Mouse (Mus musculus): Measurements from ENCODE around the gene Pard3. TPM values are rescaled to one million over a fixed set of nuclear protein-coding genes. Genes with fewer than 3 reads are reported as not detected.
A peak's percentile ranks its signal among the peaks of the same experiment; 100 is the strongest.

Gene Pard3
- polyA plus RNA-seq, 1 experiment from 2014 or later, result 12.7 TPM

DNA sequence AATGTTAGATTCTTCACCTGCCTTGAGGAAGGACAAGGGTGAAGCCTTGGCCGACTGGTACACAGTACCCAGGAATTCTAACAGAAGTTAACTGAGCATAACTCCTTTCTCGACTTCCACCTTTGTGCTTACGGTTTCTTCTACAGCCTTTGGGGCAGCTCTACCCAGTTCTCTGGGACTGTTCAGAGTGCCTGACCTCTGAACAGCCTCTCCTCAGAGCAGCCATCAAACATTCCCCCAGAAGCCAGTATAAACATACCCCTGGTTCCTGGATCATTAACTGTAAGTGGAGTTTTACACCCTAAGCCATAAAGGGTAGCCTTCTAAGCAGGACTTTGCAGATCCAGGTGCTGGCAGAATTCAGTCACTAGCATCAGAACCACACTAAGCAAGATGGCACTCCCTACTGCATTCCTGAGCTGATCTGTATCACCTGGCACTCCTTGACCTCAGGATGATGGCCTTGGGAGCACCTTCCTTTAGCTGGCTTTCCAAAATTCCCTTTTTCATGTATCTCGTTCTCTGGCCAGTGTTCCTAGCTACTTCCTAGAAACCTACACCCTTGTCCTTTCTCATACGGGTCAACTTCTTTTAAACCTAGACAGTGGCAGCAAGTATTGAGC, 374.0 kb downstream of the Pard3 start:
- H3K9ac ChIP-seq (ENCODE audit: low read length), result no peak overlapping the region
- 87% methylated on average over 5 of the region's 5 CpGs for WGBS
- H3K36me3 ChIP-seq (ENCODE audit: control insufficient read depth, insufficient read depth), result peaks cover 2% of the 10 kb centered on the region; the same call in 1 of the 2 replicates
- no peak overlapping the region for H3K4me2 ChIP-seq (ENCODE audit: low read depth, low read length)
- H3K27me3 ChIP-seq (ENCODE audit: control insufficient read depth, insufficient read depth, low read length), result no peaks in the 10 kb centered on the region
- no peak overlapping the region for H3K4me3 ChIP-seq (ENCODE audit: low read length)
- peaks cover 30% of the 10 kb centered on the region for H3K4me1 ChIP-seq (ENCODE audit: control insufficient read depth, insufficient read depth, low read length)
- no peak for ATAC-seq (replicated peaks; ENCODE audit: extremely low read depth, insufficient read depth, low FRiP score)
- no peak overlapping the region for H3K27ac ChIP-seq (ENCODE audit: low read length)
- H3K9me3 ChIP-seq (replicated peaks; ENCODE audit: control insufficient read depth, low read length), result no peaks in the 10 kb centered on the region

DNA sequence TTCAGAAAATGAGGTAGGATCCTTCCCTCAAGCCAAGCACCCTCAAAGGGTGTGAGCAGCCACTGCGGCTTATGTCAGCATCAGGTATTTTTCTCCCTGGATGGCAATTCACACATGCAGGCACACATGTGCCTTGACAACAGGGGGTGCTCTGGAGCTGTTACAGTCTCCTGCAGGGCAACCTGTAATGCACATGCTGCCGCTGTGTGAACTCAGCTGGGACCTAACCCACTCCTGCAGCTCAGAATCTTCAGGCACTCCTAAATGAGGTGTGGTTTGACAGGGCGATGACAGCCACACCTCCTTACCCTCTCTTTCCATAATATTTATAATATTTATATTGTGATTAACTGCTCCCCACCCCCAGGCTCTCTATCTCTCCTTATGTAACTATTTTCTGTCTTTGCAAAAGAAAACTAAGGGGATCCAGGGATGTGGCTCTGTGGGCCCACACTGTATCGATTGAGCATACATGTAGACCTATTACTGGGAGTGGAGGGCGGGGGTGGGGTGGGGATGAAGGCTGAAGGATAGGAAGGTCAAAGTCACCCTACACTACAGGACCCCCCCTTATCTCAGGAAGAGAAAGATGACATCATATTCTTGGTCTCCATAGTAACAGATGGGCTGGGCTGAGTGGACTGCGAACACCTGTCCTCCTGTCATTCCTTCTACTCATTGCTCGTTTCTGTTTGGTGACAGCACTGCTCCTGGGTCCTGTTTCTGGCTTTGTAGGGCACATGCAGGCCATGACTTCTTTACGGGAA, 375.1 kb downstream of the Pard3 start:
- peak; percentile 53; the same call in 1 of the 2 replicates for ATAC-seq (replicated peaks; ENCODE audit: extremely low read depth, insufficient read depth, low FRiP score)
- H3K9me3 ChIP-seq (replicated peaks; ENCODE audit: control insufficient read depth, low read length), result no peaks in the 10 kb centered on the region
- peak overlapping the region; percentile 58 for H3K4me2 ChIP-seq (ENCODE audit: low read depth, low read length)
- H3K4me1 ChIP-seq (ENCODE audit: control insufficient read depth, insufficient read depth, low read length), result peaks cover 30% of the 10 kb centered on the region
- no peaks in the 10 kb centered on the region for H3K27me3 ChIP-seq (ENCODE audit: control insufficient read depth, insufficient read depth, low read length)
- H3K4me3 ChIP-seq (ENCODE audit: low read length), result peak overlapping the region; percentile 47
- 54% methylated on average over 8 of the region's 8 CpGs for WGBS
- peaks cover 2% of the 10 kb centered on the region; the same call in 1 of the 2 replicates for H3K36me3 ChIP-seq (ENCODE audit: control insufficient read depth, insufficient read depth)
- H3K27ac ChIP-seq (ENCODE audit: low read length), result peak overlapping the region; percentile 89
- no peak overlapping the region for H3K9ac ChIP-seq (ENCODE audit: low read length)

DNA sequence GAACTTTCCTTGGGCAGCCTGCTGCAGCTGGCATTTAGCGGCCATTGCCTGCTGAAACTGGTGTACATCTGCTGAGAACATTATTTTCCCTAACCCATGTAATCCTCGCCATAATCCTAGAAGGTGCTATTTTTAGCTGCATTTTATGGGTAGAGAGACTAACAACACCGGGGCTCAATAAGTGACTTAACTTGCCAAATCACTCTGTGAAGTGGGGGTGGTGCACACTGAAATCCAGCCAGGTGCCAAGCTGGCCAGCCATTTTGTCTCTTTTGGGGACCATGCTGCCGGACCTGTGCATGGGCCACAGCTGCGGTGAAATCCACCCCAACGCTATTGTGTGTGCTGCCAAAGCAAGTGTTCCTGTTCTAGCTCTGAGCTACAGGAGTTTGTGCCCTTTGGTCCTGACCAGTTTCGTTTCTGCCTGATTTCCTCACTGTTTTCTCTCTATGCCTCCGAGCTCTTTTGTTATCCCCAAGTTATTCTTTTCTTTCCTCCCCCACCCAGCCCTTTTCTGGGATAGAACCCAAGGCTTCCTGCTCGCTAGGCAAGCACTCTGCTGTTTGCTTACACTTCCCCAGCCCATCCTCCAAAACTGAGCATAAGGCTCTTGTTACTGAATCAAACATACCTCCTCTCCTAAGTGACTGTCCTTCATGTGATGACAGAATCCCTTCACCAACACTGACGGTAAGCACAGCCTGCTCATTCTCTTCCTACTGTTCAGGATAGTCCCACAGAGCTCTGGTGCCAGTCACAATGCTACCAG, 375.9 kb downstream of the Pard3 start:
- Histone ChIP-seq H3K4me2 (ENCODE audit: low read depth, low read length) (peak overlapping the region; percentile 58), H3K27ac (ENCODE audit: low read length) (peak overlapping the region; percentile 89), H3K36me3 (ENCODE audit: control insufficient read depth, insufficient read depth) (peaks cover 2% of the 10 kb centered on the region; the same call in 1 of the 2 replicates), H3K4me3 (ENCODE audit: low read length) (peak overlapping the region; percentile 47), H3K9ac (ENCODE audit: low read length) (peak overlapping the region; percentile 71), H3K4me1 (ENCODE audit: control insufficient read depth, insufficient read depth, low read length) (peaks cover 30% of the 10 kb centered on the region), H3K9me3 (replicated peaks; ENCODE audit: control insufficient read depth, low read length) (no peaks in the 10 kb centered on the region), H3K27me3 (ENCODE audit: control insufficient read depth, insufficient read depth, low read length) (no peaks in the 10 kb centered on the region)
- WGBS, result 41% methylated on average over 10 of the region's 10 CpGs
- peak; percentile 14; the same call in 1 of the 2 replicates for ATAC-seq (replicated peaks; ENCODE audit: extremely low read depth, insufficient read depth, low FRiP score)

DNA sequence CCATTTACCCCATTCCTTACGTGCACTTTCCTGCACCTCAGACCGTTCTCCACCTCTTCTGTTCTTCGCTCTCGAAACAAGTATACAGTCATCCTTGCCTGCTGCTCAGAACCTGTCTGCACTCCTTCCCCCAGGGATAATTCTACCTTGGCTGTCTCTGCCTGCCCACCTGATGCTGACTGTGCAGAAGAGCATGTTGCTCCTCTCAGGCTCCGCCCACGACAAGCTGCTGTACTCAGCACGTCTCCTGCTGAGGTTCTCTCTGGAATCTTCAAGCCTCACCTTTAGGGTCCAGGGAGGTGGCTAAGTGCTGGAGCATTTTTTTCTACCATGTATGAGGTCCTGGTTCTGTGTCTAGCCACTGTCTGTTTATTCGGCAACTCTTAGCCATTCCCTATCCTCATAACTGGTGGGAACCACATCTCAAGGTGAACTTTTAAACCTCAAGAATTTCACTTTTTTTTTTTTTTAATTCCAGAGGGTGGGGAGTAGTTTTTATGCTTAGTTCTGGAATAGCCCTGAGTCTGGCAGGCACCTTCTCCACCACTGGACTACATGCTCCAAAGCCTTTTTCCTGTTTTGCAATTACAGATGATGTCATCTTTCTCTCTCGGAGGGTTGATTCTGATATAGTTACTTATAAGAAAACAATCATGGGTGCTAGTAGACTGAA, 376.6 kb downstream of the Pard3 start:
- peak overlapping the region; percentile 58 for H3K4me2 ChIP-seq (ENCODE audit: low read depth, low read length)
- ATAC-seq (replicated peaks; ENCODE audit: extremely low read depth, insufficient read depth, low FRiP score), result peak; percentile 29
- peaks cover 30% of the 10 kb centered on the region for H3K4me1 ChIP-seq (ENCODE audit: control insufficient read depth, insufficient read depth, low read length)
- H3K9ac ChIP-seq (ENCODE audit: low read length), result peak overlapping the region; percentile 71
- peak overlapping the region; percentile 89 for H3K27ac ChIP-seq (ENCODE audit: low read length)
- WGBS, result 45% methylated on average over 9 of the region's 9 CpGs
- H3K36me3 ChIP-seq (ENCODE audit: control insufficient read depth, insufficient read depth), result peaks cover 2% of the 10 kb centered on the region; the same call in 1 of the 2 replicates
- no peaks in the 10 kb centered on the region for H3K9me3 ChIP-seq (replicated peaks; ENCODE audit: control insufficient read depth, low read length)
- no peaks in the 10 kb centered on the region for H3K27me3 ChIP-seq (ENCODE audit: control insufficient read depth, insufficient read depth, low read length)
- H3K4me3 ChIP-seq (ENCODE audit: low read length), result peak overlapping the region; percentile 47

DNA sequence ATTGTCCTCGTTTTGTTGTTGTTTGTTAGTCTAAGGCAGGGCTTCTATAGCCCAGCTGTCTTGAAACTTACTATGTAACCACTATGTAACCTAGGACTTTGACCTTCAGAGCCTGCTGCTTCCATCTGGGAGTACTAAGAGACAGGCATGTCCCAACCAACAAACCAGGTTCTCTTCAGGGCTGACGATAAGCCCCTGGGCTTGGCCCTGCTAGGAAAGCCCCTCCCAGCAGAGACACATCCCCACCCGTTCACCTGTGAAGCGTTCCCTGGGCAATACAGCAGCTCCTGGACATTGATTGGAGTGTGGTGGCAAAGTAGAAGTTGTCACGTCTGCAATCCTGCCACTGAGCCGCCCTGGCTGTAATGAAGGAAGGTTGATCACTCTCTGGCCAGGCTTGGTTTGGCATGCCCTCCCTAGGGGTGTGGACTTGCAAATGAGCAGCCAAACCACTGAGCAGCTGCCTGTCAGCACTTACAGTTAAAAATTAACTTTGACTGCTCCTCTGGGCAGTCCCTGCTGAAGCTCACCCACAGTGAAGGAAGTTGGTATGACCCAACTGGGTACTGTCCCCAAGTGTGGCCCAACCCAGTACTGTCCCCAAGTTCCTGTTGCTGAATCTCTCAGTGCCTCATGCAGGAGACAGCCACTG, 377.3 kb downstream of the Pard3 start:
- Histone ChIP-seq H3K9me3 (replicated peaks; ENCODE audit: control insufficient read depth, low read length) (no peaks in the 10 kb centered on the region), H3K4me1 (ENCODE audit: control insufficient read depth, insufficient read depth, low read length) (peaks cover 30% of the 10 kb centered on the region), H3K27me3 (ENCODE audit: control insufficient read depth, insufficient read depth, low read length) (no peaks in the 10 kb centered on the region), H3K9ac (ENCODE audit: low read length) (peak overlapping the region; percentile 71), H3K4me3 (ENCODE audit: low read length) (peak overlapping the region; percentile 47), H3K4me2 (ENCODE audit: low read depth, low read length) (peak overlapping the region; percentile 58), H3K36me3 (ENCODE audit: control insufficient read depth, insufficient read depth) (peaks cover 1% of the 10 kb centered on the region; the same call in 1 of the 2 replicates), H3K27ac (ENCODE audit: low read length) (peak overlapping the region; percentile 89)
- ATAC-seq (replicated peaks; ENCODE audit: extremely low read depth, insufficient read depth, low FRiP score), result peak; percentile 76
- WGBS, result 46% methylated on average over 6 of the region's 6 CpGs

DNA sequence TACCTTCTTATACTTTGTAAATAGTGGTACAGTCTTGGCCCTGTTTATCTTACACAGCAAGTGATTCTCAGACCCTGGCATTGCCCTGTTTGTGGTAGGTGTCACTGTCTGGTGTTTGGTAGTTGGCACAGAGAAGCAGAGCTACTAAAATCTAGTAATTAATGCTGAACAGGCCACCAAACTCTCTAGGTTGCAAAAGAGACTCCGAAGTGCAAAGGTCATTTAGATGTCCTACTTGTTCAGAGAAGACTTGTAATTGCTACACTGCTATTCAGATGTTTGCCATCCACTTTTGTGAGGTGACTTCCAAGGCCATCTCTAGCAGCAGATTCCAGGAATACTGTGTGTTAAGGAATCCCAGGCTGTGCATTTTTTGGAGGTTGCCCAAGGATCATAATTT, 383.7 kb downstream of the Pard3 start:
- no peak overlapping the region for H3K4me3 ChIP-seq (ENCODE audit: low read length)
- WGBS, result 97% methylated on average over 1 of the region's 1 CpGs
- H3K9ac ChIP-seq (ENCODE audit: low read length), result no peak overlapping the region
- no peaks in the 10 kb centered on the region for H3K9me3 ChIP-seq (replicated peaks; ENCODE audit: control insufficient read depth, low read length)
- ATAC-seq (replicated peaks; ENCODE audit: extremely low read depth, insufficient read depth, low FRiP score), result no peak
- H3K27me3 ChIP-seq (ENCODE audit: control insufficient read depth, insufficient read depth, low read length), result no peaks in the 10 kb centered on the region
- no peaks in the 10 kb centered on the region for H3K36me3 ChIP-seq (ENCODE audit: control insufficient read depth, insufficient read depth)
- H3K4me2 ChIP-seq (ENCODE audit: low read depth, low read length), result no peak overlapping the region
- no peaks in the 10 kb centered on the region for H3K4me1 ChIP-seq (ENCODE audit: control insufficient read depth, insufficient read depth, low read length)
- no peak overlapping the region for H3K27ac ChIP-seq (ENCODE audit: low read length)

DNA sequence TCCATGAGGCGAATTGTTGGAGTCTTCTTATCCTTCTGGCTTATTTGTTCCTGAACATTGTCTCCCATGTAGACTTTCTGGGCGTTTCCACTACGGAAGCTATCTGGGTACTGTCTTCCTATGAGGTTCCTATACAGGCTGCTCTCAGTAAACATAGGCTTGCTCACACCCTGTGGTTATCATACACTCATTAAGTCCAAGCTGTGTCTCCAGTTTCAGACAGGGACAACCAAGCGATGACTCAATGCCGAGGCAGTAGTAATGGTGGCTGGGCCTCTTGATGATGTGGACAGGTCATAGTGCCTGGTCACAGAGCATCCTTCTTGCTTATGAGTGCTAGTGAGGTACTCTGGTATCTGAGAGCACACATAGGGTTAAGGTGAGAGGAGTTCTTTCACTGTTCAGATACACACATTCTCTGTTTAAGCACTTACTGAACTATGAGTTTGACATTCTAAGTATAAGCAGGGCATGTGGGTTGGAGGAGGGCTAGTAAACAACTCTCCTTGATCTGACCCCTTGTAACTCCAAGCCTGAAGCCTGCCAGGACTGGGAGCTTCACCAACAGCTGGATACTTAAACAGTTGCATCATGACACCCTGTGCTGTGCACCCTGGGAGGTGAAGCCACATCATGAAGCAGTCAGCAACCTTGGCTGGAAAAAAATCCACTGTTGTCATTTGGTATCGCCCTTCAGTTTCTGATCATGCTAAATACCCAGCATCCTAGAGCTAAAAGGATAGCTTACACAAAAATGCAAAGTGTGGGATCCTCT, 385.6 kb downstream of the Pard3 start:
- WGBS, result 93% methylated on average over 6 of the region's 6 CpGs
- Histone ChIP-seq H3K4me3 (ENCODE audit: low read length) (no peak overlapping the region), H3K4me1 (ENCODE audit: control insufficient read depth, insufficient read depth, low read length) (no peaks in the 10 kb centered on the region), H3K27me3 (ENCODE audit: control insufficient read depth, insufficient read depth, low read length) (no peaks in the 10 kb centered on the region), H3K9me3 (replicated peaks; ENCODE audit: control insufficient read depth, low read length) (no peaks in the 10 kb centered on the region), H3K36me3 (ENCODE audit: control insufficient read depth, insufficient read depth) (0 out of 2 replicates have a peak, but pooled peaks cover 3% of the 10 kb centered on the region), H3K4me2 (ENCODE audit: low read depth, low read length) (no peak overlapping the region), H3K9ac (ENCODE audit: low read length) (no peak overlapping the region), H3K27ac (ENCODE audit: low read length) (no peak overlapping the region)
- ATAC-seq (replicated peaks; ENCODE audit: extremely low read depth, insufficient read depth, low FRiP score), result no peak
